Mouse (Mus musculus) ovary, postnatal 36 days (tissue): ENCODE data around the gene Lrig2.
"Not testable (repeated sequence)": the region's sequence is repeated elsewhere in the genome, so short reads cannot be mapped to it uniquely, and the experiment has no call there.

Experiments
- DNase-seq: peaks from one replicate; pipeline ENCODE4 v3.0.0; 2022; ENCODE audit warnings: low spot score, mixed read lengths

Lrig2 gene

DNA sequence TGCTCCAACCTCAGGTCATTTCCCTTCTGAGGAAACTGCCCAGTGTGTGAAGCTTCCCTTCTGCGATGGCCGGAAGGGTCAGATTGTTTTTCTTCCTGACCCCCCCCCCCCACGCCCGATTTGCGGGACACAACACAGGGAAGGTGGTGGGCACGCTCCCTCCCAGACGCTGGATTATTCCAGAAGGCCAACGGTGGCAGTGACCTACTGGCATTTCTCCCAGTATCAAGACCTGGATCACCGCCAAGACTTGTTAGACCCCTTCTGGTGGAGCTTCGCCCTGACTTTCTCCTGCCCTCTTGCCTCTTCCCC, 79.9 kb downstream of the Lrig2 start:
- DNase-seq, result no peak

DNA sequence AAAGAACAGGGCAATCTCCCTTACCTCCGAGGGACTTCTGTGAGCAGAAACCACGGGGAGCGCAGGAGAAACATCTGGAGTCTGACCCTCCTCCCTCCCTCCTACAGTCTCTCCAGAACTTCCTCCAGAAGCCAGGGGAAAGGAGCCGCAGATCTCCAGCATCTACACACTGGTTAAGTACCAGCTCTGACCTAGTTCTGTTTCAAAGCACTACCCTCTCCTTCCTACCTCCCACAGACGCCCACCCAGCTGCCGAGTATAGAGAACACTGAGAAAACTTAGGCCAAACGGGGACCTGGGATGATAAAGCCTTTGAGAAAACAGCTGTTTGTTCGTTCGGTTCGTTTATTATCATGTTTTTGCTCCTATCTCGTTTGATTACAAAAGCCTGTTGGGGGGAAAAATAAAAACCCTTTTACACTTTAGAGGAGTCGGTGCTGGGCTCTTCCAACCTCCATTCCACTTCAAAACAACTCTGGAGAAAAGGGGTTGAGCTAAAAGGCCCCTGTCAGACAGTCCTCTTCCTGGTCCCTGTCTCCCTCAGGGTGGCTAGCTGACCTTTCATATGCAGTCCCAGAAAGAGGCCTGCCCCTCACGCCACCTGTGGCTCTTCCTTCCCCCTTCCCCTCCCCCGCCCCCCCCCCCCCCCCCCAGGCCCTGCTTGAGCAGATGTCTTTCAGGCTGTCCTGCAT, 80.4 kb downstream of the Lrig2 start:
- no peak for DNase-seq

DNA sequence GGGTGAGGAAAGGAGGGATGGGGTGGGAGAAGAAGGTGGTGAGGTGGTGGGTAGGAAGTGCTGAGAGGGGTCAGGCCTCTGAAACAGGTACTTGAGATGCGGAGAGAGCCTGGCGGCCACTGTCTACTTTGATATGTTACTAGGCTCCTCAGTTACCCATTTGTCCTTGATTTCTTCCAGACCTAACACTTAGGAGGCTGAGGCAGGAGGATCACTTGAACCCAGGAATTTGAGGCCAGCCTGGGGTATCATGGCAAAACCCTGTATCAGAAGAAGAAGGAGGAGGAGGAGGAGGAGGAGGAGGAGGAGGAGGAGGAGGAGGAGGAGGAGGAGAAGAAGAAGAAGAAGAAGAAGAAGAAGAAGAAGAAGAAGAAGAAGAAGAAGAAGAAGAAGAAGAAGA, 84.4 kb downstream of the Lrig2 start:
- DNase-seq, result not testable (repeated sequence)

DNA sequence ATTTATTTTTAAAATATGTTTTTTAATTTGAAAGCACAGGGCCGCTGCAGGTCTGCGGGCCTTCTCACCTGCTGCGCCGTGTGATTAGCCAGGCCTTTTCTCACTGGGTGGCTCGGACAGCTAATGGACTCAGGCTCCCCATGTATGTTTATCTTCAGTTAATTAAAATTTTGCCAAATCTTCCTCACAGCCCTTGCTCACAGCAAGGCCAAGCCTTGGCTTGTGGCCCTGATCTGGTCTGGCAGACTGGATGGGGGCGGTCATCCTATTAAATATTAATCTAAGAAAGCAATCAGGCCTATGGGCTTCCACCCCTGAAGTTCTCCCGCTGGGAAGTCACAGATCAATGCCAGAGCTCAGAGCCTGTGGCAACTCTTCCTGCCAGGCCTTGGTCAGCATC, 87.4 kb downstream of the Lrig2 start:
- DNase-seq, result peak; percentile 23

DNA sequence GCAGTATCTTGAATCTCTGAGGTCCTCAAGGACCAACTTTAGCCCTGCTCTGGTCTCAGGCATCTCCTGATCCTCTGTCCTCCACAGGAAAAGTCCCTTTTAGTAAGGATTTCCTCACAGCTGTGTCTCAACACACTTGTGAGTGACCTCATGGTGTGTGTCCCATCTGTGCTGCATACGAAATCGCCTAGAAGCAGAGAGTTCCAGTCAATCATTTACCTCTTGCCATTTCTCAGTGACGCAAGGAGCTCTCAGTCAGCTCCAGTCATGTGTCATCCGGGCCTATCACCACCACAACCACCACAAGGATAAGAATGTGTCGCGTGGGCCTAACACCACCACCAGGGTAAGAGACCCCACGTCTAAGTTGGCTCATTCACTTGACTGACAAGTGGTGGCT, 90.8 kb downstream of the Lrig2 start:
- DNase-seq, result no peak

DNA sequence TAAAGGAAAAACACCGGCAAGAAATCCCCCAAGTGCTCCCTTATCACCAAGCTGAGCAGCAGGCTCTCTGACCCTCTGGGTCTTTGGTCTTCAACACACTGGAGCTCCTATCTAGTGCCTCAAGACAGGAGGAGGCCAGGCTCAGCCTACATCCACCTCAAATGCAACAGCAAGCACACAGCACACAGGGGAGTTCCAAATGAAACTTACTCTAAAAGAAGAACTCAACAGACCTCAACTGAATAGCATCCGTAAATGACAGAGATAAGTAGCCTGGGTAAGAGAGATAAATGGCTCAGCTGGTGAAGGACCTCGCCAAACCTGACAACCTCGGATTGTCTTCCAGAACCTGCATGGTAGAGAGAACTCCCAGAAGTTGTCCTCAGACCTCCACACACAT, 91.7 kb downstream of the Lrig2 start:
- DNase-seq, result no peak

DNA sequence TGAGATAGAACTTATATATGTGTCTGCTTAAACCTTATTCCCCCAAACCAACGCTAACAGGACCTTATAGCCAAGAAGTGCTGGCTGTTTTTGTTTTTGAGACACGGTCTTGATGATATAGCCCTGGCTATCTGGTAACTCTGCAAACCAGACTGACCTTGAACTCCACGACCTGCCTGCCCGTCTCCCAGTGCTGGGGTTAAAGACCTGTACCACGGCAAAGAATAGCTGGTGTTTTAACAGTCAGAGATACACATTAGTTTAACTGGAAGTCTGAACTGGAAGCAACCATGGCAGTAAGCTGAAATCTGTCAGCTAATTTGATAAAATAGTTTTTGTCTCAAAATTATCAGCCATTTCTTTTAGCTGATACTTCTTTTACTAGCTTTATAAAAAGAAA, 94.9 kb downstream of the Lrig2 start:
- DNase-seq, result no peak

DNA sequence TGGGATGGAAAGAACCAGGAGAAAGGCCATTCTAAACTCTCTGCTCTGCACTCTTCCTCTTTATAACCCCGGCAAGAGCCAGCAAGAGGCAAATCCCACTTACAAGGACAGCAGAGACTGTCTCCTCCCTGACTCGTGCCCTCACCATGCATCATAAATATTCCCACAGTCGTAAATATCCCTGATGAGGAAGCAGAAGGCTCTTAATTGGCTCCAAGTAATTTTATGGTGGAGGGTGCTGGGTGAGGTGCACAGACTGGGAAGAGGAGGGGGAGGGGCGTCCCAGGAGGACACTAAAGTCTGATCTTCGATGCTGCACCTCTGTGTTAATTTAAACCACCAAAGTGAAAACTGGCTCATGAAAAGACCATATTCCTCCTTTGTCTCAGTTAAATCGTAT, 99.2 kb downstream of the Lrig2 start:
- DNase-seq, result no peak

DNA sequence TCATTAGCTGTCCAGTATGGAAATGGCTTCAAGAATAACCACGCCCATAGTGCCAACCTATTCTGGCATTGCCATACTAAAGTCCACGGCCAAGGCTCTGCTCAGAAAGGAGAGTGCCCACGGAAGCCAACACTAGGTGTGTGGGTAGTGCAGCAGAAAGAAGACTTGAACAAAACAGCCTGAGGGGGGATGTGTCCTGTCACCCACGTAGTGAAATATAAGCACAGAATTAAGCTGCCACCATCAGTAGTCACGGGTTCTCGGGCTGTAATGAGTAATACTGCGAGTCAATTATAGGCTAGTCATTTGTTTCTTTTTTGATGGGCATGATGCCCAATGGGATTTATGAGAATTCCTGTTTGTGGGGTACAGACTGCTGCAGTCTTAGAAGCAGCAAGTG, 104.2 kb downstream of the Lrig2 start:
- no peak for DNase-seq

DNA sequence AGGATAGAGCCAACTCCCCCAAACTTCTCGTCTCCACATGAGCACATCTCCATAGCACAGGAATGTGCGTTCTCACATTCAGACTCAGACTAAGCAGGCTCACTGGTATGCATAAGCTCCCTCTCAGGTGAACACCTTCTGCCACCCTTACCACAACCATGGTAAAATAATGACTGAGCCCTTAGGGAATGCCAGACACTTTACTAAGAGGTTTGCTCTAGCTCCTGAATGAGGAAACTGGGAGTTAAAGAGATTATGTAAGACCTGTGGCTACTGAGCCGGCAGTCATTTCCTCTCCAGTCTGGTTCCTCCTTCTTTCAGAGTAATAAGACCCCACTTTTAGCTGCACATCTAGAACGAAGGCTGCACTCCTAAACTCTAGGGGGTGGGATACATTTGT, 108.1 kb downstream of the Lrig2 start:
- no peak for DNase-seq

DNA sequence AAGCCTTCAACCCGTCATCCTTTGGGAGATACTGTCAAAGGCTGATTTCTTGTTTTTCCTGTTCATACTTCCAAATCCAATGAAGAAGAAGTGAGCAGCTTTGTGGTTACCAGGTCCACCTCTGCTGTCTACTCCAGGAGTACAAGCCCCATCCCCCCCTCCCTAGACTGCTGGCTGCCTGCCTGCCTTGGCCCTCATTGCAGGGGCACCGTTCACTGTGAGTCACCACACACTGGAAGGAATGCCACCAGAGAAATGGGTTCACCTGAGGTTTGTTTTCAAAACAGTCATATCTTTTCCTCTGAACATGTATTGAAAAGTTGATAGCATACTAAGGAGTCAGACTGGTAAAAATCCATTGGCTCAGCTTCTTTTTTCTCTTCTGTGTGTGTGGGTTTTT, 110.5 kb downstream of the Lrig2 start:
- no peak for DNase-seq

DNA sequence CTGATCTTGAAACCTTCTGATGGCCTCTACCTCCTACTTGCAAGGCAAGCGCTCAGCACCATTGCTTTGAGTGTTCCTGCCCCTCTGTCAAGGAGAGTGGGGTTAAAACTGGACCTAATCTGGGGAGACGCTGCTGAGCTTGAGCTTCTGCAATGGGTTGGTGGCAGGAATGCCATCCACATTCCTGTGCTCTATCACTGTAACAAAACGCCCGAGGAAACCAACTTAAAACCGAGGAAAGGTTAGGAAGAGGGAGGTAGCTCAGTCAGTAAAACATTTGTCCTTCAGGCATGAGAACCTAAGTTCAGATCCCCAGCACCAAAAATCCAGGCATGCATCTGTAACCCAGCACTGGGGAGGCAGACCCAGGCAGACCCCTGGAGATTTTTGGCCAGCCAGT, 111.6 kb downstream of the Lrig2 start:
- no peak for DNase-seq

DNA sequence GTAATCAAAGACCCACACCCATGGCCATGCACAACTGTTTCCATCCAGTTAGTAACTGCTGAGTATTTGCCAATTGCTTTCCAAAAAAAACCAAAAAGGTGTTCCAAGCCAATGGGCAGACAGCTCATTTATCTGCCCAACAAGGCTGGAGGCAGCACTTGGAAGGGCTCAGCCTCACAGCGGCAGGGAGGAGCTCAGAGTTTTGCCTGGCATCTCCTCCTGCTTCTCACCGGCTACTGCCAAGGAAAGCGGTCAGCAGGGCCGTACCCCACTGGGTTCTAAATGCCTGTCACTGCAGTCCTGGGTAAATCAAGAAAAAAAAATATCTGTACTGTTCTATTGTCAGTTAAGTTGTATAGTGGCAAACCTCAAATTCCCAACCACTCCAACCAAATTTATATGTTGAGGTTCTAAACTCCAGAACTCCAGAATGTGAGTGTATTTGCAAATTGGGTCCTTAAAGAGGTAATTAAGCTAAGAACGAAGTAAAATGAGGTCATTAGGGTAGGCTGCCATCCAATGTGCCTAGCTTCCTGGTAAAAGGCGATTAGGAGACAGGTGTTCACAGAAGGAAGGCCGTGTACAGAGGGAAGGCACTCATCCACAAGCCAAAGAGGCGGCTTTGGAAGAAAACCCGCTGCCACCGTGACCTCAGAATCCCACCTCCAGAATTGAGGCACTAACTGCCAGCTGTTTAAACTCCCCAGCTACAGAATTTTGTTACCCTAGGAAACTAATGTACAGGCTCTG, 112.2 kb downstream of the Lrig2 start:
- no peak for DNase-seq

DNA sequence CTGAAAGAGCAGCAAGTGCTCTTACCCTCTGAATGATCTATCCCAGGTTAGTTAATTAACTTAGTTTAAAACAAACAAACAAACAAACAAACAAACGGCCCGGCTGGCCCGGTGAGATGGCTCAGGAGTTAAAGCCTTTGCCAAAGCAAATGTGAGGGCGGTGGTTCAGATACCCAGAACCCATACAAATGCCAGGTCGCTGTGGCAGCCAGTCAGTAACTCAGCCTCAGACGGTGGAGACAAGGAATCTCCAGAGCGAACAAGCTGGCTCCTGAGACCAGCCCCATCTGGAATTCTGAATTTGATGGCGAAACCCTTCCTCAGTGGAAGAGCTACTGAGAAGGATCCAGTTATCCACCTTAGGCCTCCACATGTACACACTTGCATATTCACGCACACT, 114.4 kb downstream of the Lrig2 start:
- no peak for DNase-seq

DNA sequence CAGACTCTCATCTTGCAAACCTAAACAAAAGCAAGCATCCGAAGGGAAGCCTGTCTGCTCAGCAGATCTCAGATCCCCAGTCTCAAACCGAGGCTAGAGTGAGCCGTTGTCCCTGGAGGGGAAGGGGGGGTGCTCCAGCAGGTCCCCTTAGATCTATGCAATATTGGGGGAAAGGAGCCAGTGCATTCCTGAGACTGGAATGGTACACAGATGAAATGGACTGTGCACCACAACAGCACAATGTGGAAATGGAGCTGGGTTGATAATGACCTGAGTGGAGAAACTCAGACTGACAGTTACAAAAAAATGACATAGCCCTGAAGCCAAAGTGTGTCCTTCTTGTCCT, 115.0 kb downstream of the Lrig2 start:
- DNase-seq, result no peak

DNA sequence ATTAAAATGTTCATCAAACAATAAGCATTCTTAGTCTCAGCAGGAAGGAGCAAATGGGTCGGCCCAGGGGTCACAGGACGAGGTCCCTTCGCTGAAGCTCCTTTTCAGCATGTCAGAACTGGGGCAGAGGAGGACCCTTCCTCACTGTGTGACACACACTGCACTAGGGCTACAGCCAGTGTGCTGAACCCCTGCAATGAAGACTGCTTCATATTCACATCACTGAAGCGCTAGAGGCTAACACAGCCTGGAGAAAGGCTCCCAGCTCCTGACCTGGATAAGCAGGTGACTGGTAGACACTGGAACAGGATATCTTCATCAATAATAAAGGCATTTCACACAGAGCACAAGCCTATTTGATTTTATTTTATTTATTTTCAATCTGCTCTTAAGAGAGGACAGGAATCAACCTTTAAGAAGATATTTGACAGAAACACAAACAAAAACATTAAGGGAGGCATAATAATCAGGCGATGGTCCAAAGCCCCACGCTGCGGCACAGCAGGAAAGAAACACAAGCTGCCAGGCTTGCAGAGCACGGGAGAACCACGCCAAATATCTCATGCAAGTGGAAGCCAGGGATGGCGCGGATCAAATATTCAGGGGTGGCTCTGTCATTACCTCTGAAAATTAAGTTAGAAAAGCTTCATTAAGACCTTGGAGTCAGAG, 115.5 kb downstream of the Lrig2 start:
- no peak for DNase-seq

DNA sequence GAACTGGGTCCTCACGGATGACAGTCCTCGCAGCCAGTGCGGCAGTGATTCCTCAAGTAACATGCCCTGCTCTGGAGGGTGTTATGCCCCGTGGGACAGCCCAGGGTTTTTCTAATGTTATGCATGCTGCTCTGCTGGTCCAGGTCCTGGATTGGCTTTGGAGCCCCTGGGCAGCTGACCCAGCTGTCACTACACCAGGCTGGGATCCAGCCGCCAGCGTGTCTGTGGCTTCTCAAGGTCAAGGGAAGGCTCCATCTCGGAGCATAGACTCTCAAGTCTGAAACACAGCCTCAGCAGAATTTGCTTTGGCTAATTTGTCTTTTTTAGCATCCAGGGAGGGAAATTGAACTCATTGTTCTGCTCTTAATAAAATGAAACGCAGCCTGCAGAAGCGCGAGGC, 121.6 kb downstream of the Lrig2 start:
- peak; percentile 44 for DNase-seq

DNA sequence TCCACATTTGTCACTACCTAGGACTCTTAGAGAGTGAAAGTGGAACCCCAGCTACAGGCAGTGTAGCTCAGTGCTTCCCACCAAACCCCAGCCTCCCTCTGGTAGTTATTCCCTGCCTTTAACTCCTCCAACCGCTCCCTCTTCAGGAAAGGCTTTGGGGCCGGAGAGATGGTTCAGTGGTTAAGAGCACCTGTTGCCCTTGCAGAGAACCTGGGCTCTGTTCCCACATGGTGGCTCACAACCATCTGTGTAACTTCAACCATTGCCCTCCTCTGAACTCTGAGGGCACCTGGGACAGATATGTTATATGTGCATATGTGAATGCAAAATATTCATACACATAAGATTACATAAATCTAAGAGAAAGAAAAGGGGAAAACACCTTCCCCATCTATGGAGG, 122.3 kb downstream of the Lrig2 start:
- no peak for DNase-seq

DNA sequence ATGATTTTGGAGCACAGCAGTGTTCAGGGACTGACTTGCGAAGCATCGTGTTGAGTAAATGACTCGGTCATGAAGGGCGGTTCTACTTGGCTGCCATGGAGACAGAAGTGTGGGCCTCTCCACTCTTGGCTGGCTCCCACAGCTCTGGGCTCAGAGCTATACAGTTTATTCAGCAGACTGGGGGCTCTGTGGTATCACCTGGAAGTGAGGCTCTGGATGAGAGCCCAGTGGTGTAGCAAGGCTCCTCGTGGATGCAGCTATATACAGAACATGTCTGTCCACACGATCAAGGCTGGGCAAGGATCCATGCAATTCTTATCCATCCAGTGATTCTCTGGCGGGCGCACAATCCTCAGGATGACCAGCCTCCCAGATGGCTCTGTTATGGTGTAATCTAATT, 126.1 kb downstream of the Lrig2 start:
- no peak for DNase-seq

DNA sequence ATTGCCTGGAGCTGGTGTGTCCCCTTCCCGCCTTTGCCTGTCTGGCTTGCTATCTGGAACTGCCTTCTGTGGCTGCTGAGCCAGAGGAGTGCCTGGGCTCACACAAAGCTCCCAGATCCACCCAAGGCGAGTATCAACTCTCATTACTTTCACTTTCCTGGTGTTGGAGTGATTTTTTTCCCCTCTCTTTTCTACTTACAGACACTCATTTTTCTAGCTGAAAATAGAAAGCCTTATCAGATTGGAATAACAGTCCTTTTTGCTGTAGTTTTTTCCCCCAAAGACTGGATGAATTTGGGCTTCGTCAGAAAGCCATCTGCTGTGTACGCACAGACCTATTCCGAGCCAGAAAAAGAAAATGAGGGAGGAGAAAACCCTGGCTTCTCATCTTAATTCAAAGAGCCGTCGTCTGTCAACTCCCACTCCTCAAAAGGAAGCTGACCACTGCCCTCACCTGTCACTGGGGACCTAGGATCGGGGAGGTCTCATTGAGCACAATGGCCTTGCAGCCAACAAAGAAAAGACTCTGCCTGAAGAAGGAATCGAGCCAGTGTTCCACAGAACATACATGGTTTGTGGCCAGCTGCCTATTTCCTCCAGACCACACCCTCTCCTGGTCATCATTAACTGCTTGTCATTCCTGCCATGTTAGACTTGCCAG, 127.9 kb downstream of the Lrig2 start:
- DNase-seq, result no peak

DNA sequence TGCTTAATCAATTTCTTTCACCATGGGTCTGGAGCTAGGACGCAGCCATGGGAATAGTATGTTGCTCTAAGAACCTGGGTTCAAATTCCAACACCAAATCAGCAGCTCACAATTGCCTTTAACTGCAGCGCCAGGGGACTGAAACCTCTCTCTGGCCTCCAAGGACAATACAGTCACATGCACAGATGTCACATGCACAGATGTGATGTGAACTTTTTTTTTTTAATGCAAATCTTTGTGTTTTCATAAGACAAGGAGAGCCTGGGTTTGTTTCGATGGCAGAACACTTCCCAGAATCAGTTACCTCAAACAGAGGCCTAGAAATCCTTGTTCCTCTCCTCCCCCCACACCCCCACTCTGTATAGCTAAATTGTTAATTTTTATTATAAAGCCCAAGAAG, 133.5 kb downstream of the Lrig2 start:
- no peak for DNase-seq

DNA sequence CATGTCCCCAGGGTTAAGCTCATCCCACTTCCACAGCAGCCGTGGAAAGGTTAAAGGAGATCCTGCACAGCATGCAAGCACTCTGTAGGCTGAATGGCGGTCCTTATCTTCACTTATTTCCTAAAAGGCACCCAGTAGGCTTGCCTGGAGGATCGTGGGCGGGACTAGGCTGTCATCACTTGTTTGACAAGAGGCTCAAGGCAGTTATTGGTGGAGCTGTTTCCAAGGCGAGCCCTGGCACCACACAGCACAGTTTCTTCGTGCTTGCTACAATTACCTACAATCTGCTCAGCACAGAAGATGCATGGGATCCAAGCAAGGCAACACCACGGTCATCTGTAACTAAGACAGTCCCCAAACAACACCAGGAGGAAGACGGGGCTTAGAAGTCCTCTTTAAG, 137.8 kb downstream of the Lrig2 start:
- no peak for DNase-seq

DNA sequence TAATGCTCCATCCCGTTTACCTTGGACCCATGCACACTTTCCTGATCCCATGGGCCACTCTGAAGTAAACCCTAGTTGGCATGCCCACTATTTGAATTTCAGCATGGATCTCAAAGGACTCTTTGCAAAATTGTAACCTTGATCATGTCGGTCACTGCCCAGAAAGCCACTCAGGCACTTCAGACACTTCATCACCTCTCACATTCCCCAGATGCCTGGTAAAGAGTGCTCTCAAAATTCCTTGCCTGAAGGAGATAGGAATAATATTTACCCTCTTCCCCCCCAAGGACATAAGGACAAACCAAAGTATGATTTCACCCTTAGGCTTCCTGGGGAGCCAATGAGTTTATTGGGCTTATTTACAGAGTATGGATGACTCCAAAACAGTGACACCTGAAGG, 139.3 kb downstream of the Lrig2 start:
- no peak for DNase-seq
